Mouse (Mus musculus) liver, embryonic 15.5 days (tissue): ENCODE measurements around the gene Arl10. TPM values are rescaled to one million over a fixed set of nuclear protein-coding genes. Genes with fewer than 3 reads are reported as not detected.

Experiments
- ATAC-seq: fragments of 200-750 bp; cut with Nextera tagmentation; 2 replicates; pipeline ENCODE4 v1.8.0; 2017; ENCODE audit warnings: moderate number of reproducible peaks, mild to moderate bottlenecking, moderate library complexity; ENCODE audit not compliant: insufficient read depth
- H3K27ac ChIP-seq: fragments of 300-500 bp; sonication (generic); replicated peaks from 2 replicates; pipeline ENCODE4 v1.5.1; 2015; ENCODE audit warnings: mild to moderate bottlenecking, inconsistent platforms
- H3K27me3 ChIP-seq: fragments of 300-500 bp; sonication (generic); 2 replicates; pipeline ENCODE4 v1.6.1; 2015; ENCODE audit warnings: mild to moderate bottlenecking, inconsistent platforms
- H3K36me3 ChIP-seq: fragments of 300-500 bp; sonication (generic); replicated peaks from 2 replicates; pipeline ENCODE4 v1.6.1; 2015; ENCODE audit warnings: moderate library complexity, mild to moderate bottlenecking, inconsistent platforms
- H3K4me1 ChIP-seq: fragments of 300-500 bp; sonication (generic); replicated peaks from 2 replicates; pipeline ENCODE4 v1.6.1; 2015; ENCODE audit warnings: inconsistent platforms
- H3K4me2 ChIP-seq: fragments of 300-500 bp; sonication (generic); 2 replicates; pipeline ENCODE4 v1.6.1; 2015; ENCODE audit warnings: moderate library complexity, mild to moderate bottlenecking, inconsistent platforms
- H3K4me3 ChIP-seq: fragments of 300-500 bp; sonication (generic); replicated peaks from 2 replicates; pipeline ENCODE4 v1.5.1; 2015; ENCODE audit warnings: mild to moderate bottlenecking, inconsistent platforms
- H3K9ac ChIP-seq: fragments of 300-500 bp; sonication (generic); 2 replicates; pipeline ENCODE4 v1.6.1; 2015; ENCODE audit warnings: moderate library complexity, mild to moderate bottlenecking, inconsistent platforms
- H3K9me3 ChIP-seq: fragments of 300-500 bp; sonication (generic); replicated peaks from 2 replicates; pipeline ENCODE4 v1.6.1; 2016; ENCODE audit warnings: inconsistent platforms
- WGBS: fragments of 180-500 bp; shearing (Covaris S2); methylation state at CpG from one replicate; pipeline ENCODE4 v1.1.7; 2015; ENCODE audit warnings: mixed read lengths; ENCODE audit not compliant: insufficient replicate concordance; 5-methylcytosine and 5-hydroxymethylcytosine counted together
- microRNA-seq: library from miRNA; unstranded; fragments of <30 nt; microRNA quantifications from one replicate; pipeline ENCODE4, GENCODE M21; 2016
- polyA plus RNA-seq: library from polyadenylated mRNA; unstranded; fragments of >200 nt; fragmentation: Nextera tagmentation; extraction: Ambion mirVana; gene quantifications from 2 replicates; pipeline ENCODE4 v1.2.1, GENCODE M21; 2015

The Arl10 gene
- polyA plus RNA-seq, 1 experiment from 2014 or later = 7.0 TPM

DNA sequence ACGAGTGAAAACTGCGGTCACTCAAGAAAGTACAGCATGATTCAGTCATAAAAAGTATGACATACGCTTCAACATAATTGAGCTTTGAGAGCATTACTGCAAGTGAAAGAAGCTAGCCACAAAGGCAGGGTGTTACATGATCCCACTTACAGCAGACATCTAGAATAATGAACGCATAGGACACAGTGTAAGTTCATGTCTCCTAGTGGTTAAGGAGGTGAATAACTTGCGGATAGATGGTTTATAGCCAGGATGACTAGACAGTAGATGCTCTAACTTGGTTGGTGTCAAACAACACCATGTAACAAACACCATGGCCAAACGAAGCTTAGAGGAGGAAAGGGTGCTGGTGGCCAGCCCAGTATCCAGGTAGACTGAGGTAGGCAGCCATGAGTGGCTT, 42.2 kb downstream of the Arl10 start:
- WGBS = 60% methylated on average over 6 of the region's 6 CpGs
- Histone ChIP-seq H3K4me2 (no peak overlapping the region), H3K9me3 (no peaks in the 10 kb centered on the region), H3K36me3 (no peaks in the 10 kb centered on the region), H3K27ac (no peak overlapping the region), H3K4me1 (peaks cover 8% of the 10 kb centered on the region), H3K4me3 (no peak overlapping the region), H3K9ac (no peak overlapping the region), H3K27me3 (peaks cover 3% of the 10 kb centered on the region; the same call in 1 of the 2 replicates)
- ATAC-seq = no peak

DNA sequence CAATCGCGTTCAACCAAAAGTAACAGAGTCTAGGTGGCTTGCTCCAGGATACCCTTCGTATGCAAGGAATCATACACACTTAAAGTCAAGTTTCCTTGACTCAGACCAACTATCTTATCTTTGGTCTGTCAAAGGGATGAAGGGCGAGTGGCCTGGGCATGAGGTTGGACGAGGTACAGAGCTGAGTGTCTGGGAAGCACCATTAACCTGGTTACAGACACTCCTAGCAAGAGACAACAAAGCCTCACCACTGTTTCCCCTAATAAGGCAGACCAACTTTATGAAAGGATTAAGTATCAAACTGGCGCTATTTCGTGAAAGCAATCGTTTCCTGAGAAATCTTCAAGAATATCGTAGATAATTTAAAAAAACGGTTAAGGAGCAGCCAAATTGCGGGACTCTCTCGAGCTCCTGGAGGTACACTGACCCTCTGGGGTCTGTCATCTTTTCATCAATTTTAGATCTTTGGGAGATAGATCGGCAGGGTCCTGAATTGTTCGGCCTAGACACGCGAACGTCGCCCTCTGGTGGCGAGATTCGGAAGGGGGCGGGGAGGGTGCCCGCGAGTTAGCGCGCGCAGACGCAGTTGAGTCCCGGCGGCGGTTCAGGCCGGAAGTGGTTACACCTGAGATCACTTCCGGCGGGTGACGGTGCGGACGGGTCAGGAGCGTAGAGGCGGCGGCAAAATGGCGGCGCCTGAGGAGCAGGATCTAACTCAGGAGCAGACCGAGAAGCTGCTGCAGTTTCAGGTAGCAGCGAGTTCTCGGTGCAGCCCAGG, 46.5 kb downstream of the Arl10 start, which contains the start of gene Faf2:
Gene Faf2 (plus strand): TSS at position 630 of the 778 bp plus-strand sequence.
- Histone ChIP-seq H3K9me3 (no peaks in the 10 kb centered on the region), H3K27me3 (peaks cover 3% of the 10 kb centered on the region; the same call in 1 of the 2 replicates), H3K4me1 (peaks cover 31% of the 10 kb centered on the region), H3K4me2 (peak within 1 kb of the TSS; percentile 88), H3K27ac (peak within 1 kb of the TSS; percentile 83), H3K4me3 (peak within 1 kb of the TSS; percentile 89), H3K9ac (peak within 1 kb of the TSS; percentile 88), H3K36me3 (0 out of 2 replicates have a peak, but pooled peaks cover 3% of the 10 kb centered on the region)
- 8% methylated on average over 44 of the region's 44 CpGs for WGBS
- peak; percentile 99 for ATAC-seq

DNA sequence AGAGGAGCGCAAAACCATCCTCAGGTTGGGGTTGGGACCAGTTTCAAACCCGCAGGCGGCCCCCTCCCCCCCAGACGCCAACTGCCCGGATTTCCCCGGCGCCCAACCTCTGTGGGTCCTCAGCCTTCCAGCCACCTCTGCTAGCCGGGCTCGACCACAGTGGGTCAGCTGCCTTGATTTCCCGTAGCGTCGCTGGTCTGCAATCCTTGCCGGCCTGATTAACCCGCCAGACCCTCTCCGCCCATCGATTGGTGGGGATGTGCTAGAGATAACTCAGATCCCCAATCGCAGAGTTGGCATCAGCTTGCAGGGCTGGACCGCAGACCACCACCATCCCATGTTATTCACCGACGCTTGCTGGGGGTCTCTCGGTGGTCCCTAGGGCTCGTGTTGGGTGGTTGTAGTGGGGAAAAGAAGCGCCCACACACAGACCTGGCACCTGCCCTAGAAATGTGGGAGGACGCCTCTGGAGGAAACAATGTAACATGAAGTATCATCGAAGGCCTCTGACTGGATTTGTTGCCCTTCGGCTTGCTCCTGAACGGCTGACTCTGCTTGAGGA, 47.2 kb downstream of the Arl10 start:
- H3K36me3 ChIP-seq = 0 out of 2 replicates have a peak, but pooled peaks cover 4% of the 10 kb centered on the region
- WGBS = 1% methylated on average over 27 of the region's 27 CpGs
- H3K4me1 ChIP-seq = peaks cover 38% of the 10 kb centered on the region
- ATAC-seq = peak; percentile 56
- peak overlapping the region; percentile 83 for H3K27ac ChIP-seq
- H3K9me3 ChIP-seq = no peaks in the 10 kb centered on the region
- H3K27me3 ChIP-seq = peaks cover 3% of the 10 kb centered on the region; the same call in 1 of the 2 replicates
- peak overlapping the region; percentile 88 for H3K4me2 ChIP-seq
- peak overlapping the region; percentile 89 for H3K4me3 ChIP-seq
- peak overlapping the region; percentile 88 for H3K9ac ChIP-seq

DNA sequence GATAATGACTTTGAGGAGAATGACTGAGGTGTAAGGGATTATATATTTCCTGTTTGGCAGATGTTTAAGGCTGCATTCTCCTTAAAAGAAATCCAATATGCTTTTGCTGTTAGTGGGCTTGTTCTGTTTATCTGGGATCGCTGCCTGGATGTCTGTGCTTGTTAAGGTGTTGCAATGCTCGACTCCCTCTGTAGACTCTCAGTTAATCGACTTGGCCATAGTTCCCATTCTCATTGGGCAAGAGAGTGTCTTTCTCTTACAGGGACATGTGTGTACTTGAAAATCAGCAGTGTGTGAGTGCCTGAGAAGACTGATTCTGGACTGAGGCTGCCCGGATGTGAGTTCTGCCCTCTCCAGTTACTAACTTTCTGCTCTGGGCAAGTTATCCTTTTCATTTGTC, 54.3 kb downstream of the Arl10 start:
- H3K27ac ChIP-seq = peak overlapping the region; percentile 26
- no peak overlapping the region for H3K4me2 ChIP-seq
- peak; percentile 51; the same call in 1 of the 2 replicates for ATAC-seq

More for the DNA sequence above, 54.3 kb downstream of the Arl10 start:
- Histone ChIP-seq H3K4me1 (peaks cover 22% of the 10 kb centered on the region), H3K9ac (no peak overlapping the region; the same call in 1 of the 2 replicates), H3K36me3 (peaks cover 10% of the 10 kb centered on the region; the same call in 1 of the 2 replicates), H3K4me3 (no peak overlapping the region), H3K9me3 (no peaks in the 10 kb centered on the region), H3K27me3 (no peaks in the 10 kb centered on the region)
- WGBS = 64% methylated on average over 4 of the region's 4 CpGs

Small RNA genes within 50 kb of the gene (microRNA-seq; reads per million reads assigned to microRNA genes)
- gene Gm24195 = not detected

Other genes with a start within 250 kb of the Arl10 start
- gene Cplx2, start 203.7 kb upstream of the Arl10 start, polyA plus RNA-seq = 0.29 and 0.33 TPM in 2 replicates
- 40.5 and 42.5 TPM in 2 replicates for gene Thoc3, start 106.2 kb upstream of the Arl10 start, polyA plus RNA-seq
- gene Simc1, start 71.2 kb upstream of the Arl10 start, polyA plus RNA-seq = 2.0 and 2.4 TPM in 2 replicates
- gene 4833439L19Rik, start 9.6 kb upstream of the Arl10 start, polyA plus RNA-seq = 48.5 and 49.7 TPM in 2 replicates
- gene Nop16, start 15.1 kb downstream of the Arl10 start, polyA plus RNA-seq = 43.2 and 47.0 TPM in 2 replicates
- gene Higd2a, start 15.2 kb downstream of the Arl10 start, polyA plus RNA-seq = 94.3 and 106 TPM in 2 replicates
- gene Cltb, start 36.3 kb downstream of the Arl10 start, polyA plus RNA-seq = 35.6 and 40.4 TPM in 2 replicates
- gene Faf2, start 46.8 kb downstream of the Arl10 start, polyA plus RNA-seq = 28.5 and 28.9 TPM in 2 replicates
- 24.9 and 31.3 TPM in 2 replicates for gene Rnf44, start 118.9 kb downstream of the Arl10 start, polyA plus RNA-seq
- 16.6 and 19.9 TPM in 2 replicates for gene Cdhr2, start 126.4 kb downstream of the Arl10 start, polyA plus RNA-seq
- gene Gprin1, start 174.9 kb downstream of the Arl10 start, polyA plus RNA-seq = 0.02 and 0.05 TPM in 2 replicates
- gene Sncb, start 191.6 kb downstream of the Arl10 start, polyA plus RNA-seq = not detected in 2 replicates
- not detected in 2 replicates for gene Eif4e1b, start 209.0 kb downstream of the Arl10 start, polyA plus RNA-seq
- gene Tspan17, start 214.4 kb downstream of the Arl10 start, polyA plus RNA-seq = 1.0 and 1.8 TPM in 2 replicates